In the genomic region with DNA sequence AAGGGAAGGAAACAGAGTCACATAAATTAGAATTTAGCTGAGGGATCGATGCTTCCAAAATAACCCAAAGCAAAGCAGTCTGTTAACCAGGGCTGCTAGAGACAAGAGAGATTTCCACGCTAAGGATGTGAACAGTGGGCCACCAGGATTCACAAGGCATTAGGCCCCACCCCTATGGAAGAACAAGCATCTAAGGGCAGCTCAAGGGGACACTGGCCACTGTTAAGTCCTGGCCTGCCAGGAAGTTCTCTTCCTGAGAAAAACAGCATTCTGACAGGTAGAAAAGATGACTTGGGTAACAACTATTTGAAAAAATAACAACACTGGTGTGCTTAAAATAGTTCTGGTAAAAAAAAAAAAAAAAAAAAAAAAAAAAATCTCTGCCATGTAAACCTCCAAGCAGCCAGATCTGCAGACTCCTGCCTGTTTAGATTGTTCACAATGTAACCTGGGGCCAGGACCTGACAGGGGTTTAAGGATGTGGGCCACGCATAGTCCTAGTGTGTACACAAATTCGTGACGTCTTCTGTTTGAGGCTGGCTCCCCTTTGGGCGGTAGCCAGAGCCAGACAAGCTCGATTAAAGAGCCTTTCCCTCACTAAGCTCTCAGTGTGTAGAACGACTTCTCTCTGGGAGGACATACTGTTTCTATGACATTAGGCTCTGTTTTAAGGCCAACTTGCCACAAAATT, we compare ENCODE assay signal across 21 mouse cellular contexts. TPM values are rescaled to one million over a fixed set of nuclear protein-coding genes. Genes with fewer than 3 reads are reported as not detected.
DNase-seq lines count a peak whose midpoint lies in the region; ATAC-seq and TF ChIP-seq lines count a peak whose summit lies in the region.
"Had no signal": no experiment of that assay in that cellular context is flagged by ENCODE, and none has a peak within 500 bp of the region (broad histone marks: within the 10 kb centered on the region; RNA-seq: fewer than 3 reads in every experiment).

No protein-coding gene starts in this region.

- no peak for TF ChIP-seq RAD21 in CH12.LX (IDR thresholded peaks at IDR 0.05; ENCODE audit: low read depth, low read length)

- H3K27ac ChIP-seq in heart, embryonic 11.5 days (ENCODE audit: low read depth, low read length) = 0 out of 2 replicates have a peak overlapping the region, but pooled peaks have one; percentile 35
- peak overlapping the region; percentile 15; the same call in 1 of the 2 replicates for H3K27ac ChIP-seq in kidney, embryonic 14.5 days (ENCODE audit: low read depth, low read length)
- no peak overlapping the region for H3K27ac ChIP-seq in CH12.LX (ENCODE audit: insufficient read depth, low read depth)
- peak overlapping the region; percentile 58 for H3K27ac ChIP-seq in kidney, postnatal 0 days
- H3K27ac ChIP-seq in hindbrain, embryonic 13.5 days = no peak overlapping the region
- H3K27ac ChIP-seq: embryonic facial prominence, embryonic 10.5 days; forebrain, embryonic 13.5 days; limb, embryonic 13.5 days; liver, embryonic 13.5 days had no signal

- H3K79me2 ChIP-seq in CH12.LX (replicated peaks; ENCODE audit: control insufficient read depth, extremely low read depth, insufficient read depth, poor library complexity, severe bottlenecking) = no peaks in the 10 kb centered on the region

- peaks cover 3% of the 10 kb centered on the region; the same call in 1 of the 2 replicates for H3K4me1 ChIP-seq in heart, embryonic 11.5 days (ENCODE audit: control insufficient read depth, insufficient read depth, low read length)
- H3K4me1 ChIP-seq in kidney, embryonic 14.5 days (ENCODE audit: control insufficient read depth, insufficient read depth, low read length) = peaks cover 4% of the 10 kb centered on the region; the same call in 1 of the 2 replicates
- peaks cover 7 to 29% of the 10 kb centered on the region in 2 experiments for H3K4me1 ChIP-seq in CH12.LX (ENCODE audit: control insufficient read depth in 1 of 2, insufficient read depth in 2 of 2)
- H3K4me1 ChIP-seq in kidney, postnatal 0 days (replicated peaks; ENCODE audit: insufficient read depth, low read length) = no peaks in the 10 kb centered on the region
- H3K4me1 ChIP-seq in hindbrain, embryonic 13.5 days (replicated peaks) = no peaks in the 10 kb centered on the region
- H3K4me1 ChIP-seq: forebrain, embryonic 13.5 days; limb, embryonic 13.5 days had no signal

- H3K36me3 ChIP-seq in heart, embryonic 11.5 days (ENCODE audit: control insufficient read depth, insufficient read depth, low read length) = no peaks in the 10 kb centered on the region
- no peaks in the 10 kb centered on the region for H3K36me3 ChIP-seq in kidney, embryonic 14.5 days (ENCODE audit: control insufficient read depth, insufficient read depth, low read length)
- no peaks in the 10 kb centered on the region for H3K36me3 ChIP-seq in CH12.LX (replicated peaks in 1 of 2; ENCODE audit: control insufficient read depth in 1 of 2, insufficient read depth in 1 of 2, low read length in 1 of 2)
- H3K36me3 ChIP-seq in kidney, postnatal 0 days (ENCODE audit: insufficient read depth, low read length) = no peaks in the 10 kb centered on the region
- H3K36me3 ChIP-seq in hindbrain, embryonic 13.5 days = no peaks in the 10 kb centered on the region
- H3K36me3 ChIP-seq: embryonic facial prominence, embryonic 10.5 days; limb, embryonic 13.5 days; liver, embryonic 13.5 days had no signal

- no peak for DNase-seq in heart, adult 9 months (ENCODE audit: low spot score in 2 of 2)
- DNase-seq in kidney, adult 18-20 months = no peak
- DNase-seq in CH12.LX (ENCODE audit: extremely low read depth) = no peak
- peak; percentile 53 for DNase-seq in kidney, postnatal 0 days (ENCODE audit: low spot score)
- DNase-seq in thymus, postnatal 0 days (ENCODE audit: low spot score) = no peak
- DNase-seq: adrenal gland, adult 2 months; cerebellum, adult 8-10 months; heart, postnatal 4 days; liver, embryonic 13.5 days; lung, embryonic 14.5 days; lung, postnatal 4 days; right cerebral cortex, postnatal 14 days; spleen, adult 18-20 months had no signal

- H3K27me3 ChIP-seq in heart, embryonic 11.5 days (ENCODE audit: control insufficient read depth, insufficient read depth, low read length) = no peaks in the 10 kb centered on the region
- H3K27me3 ChIP-seq in kidney, embryonic 14.5 days (ENCODE audit: control insufficient read depth, insufficient read depth, low read length) = no peaks in the 10 kb centered on the region
- H3K27me3 ChIP-seq in CH12.LX (replicated peaks) = no peaks in the 10 kb centered on the region
- no peaks in the 10 kb centered on the region for H3K27me3 ChIP-seq in kidney, postnatal 0 days (ENCODE audit: insufficient read depth, low read length)
- H3K27me3 ChIP-seq in hindbrain, embryonic 13.5 days = no peaks in the 10 kb centered on the region
- H3K27me3 ChIP-seq: forebrain, embryonic 13.5 days; limb, embryonic 13.5 days; liver, embryonic 13.5 days had no signal

- WGBS in heart, embryonic 11.5 days (ENCODE audit: insufficient replicate concordance) = 56% methylated on average over 8 of the region's 8 CpGs
- WGBS in kidney, embryonic 14.5 days = 49% methylated on average over 8 of the region's 8 CpGs
- 51% methylated on average over 8 of the region's 8 CpGs for WGBS in kidney, postnatal 0 days
- 74% methylated on average over 8 of the region's 8 CpGs for WGBS in hindbrain, embryonic 13.5 days

- dilution Hi-C loops in CH12.LX (cut with MboI; ENCODE audit: extremely low pct_ligation_motif_present, extremely low pct_unique_long_range_greater_than_20kb, low sequenced_read_pairs) = no loop called here

- H3K9me3 ChIP-seq in heart, embryonic 11.5 days (replicated peaks; ENCODE audit: control insufficient read depth, low read length) = no peaks in the 10 kb centered on the region
- H3K9me3 ChIP-seq in kidney, embryonic 14.5 days (ENCODE audit: control insufficient read depth, low read length) = no peaks in the 10 kb centered on the region; the same call in 1 of the 2 replicates
- H3K9me3 ChIP-seq in CH12.LX (replicated peaks; ENCODE audit: low read length) = peaks cover 4% of the 10 kb centered on the region
- no peaks in the 10 kb centered on the region for H3K9me3 ChIP-seq in kidney, postnatal 0 days (replicated peaks; ENCODE audit: low read length)
- H3K9me3 ChIP-seq in hindbrain, embryonic 13.5 days = no peaks in the 10 kb centered on the region
- H3K9me3 ChIP-seq: embryonic facial prominence, embryonic 10.5 days; forebrain, embryonic 13.5 days; limb, embryonic 13.5 days; liver, embryonic 13.5 days had no signal

- H3K9ac ChIP-seq in heart, embryonic 11.5 days (ENCODE audit: low read depth, low read length) = no peak overlapping the region
- H3K9ac ChIP-seq in kidney, embryonic 14.5 days (ENCODE audit: low read depth, low read length) = no peak overlapping the region
- H3K9ac ChIP-seq in CH12.LX (ENCODE audit: insufficient read depth, low read depth) = no peak overlapping the region
- H3K9ac ChIP-seq in kidney, postnatal 0 days (ENCODE audit: low read depth, low read length) = no peak overlapping the region
- H3K9ac ChIP-seq in hindbrain, embryonic 13.5 days = no peak overlapping the region
- H3K9ac ChIP-seq: forebrain, embryonic 13.5 days; limb, embryonic 13.5 days; liver, embryonic 13.5 days; lung, embryonic 14.5 days had no signal

- no peak for ATAC-seq in heart, embryonic 11.5 days (replicated peaks; ENCODE audit: insufficient number of reproducible peaks, low FRiP score, low TSS enrichment)
- ATAC-seq in kidney, embryonic 14.5 days (ENCODE audit: low FRiP score, low TSS enrichment) = no peak
- no peak for ATAC-seq in kidney, postnatal 0 days (replicated peaks; ENCODE audit: low FRiP score, low read depth)
- ATAC-seq in hindbrain, embryonic 13.5 days (ENCODE audit: low FRiP score) = no peak
- ATAC-seq: forebrain, embryonic 13.5 days; hindbrain, embryonic 16.5 days; intestine, embryonic 16.5 days had no signal

- TF ChIP-seq EP300 in CH12.LX (IDR thresholded peaks at IDR 0.05; ENCODE audit: low read length) = no peak

- H3K4me3 ChIP-seq in heart, embryonic 11.5 days (ENCODE audit: low read depth, low read length) = no peak overlapping the region
- H3K4me3 ChIP-seq in kidney, embryonic 14.5 days (ENCODE audit: low read length) = no peak overlapping the region
- no peak overlapping the region for H3K4me3 ChIP-seq in CH12.LX (replicated peaks in 1 of 3; ENCODE audit: low read depth in 2 of 3, low read length in 2 of 3, poor library complexity in 1 of 3)
- H3K4me3 ChIP-seq in kidney, postnatal 0 days (replicated peaks; ENCODE audit: low read depth, low read length) = no peak overlapping the region
- no peak overlapping the region for H3K4me3 ChIP-seq in hindbrain, embryonic 13.5 days
- H3K4me3 ChIP-seq: embryonic facial prominence, embryonic 10.5 days; forebrain, embryonic 13.5 days; limb, embryonic 13.5 days; liver, embryonic 13.5 days had no signal

- no peak overlapping the region for H3K4me2 ChIP-seq in heart, embryonic 11.5 days
- no peak overlapping the region for H3K4me2 ChIP-seq in kidney, embryonic 14.5 days (replicated peaks; ENCODE audit: low read depth, low read length)
- no peak overlapping the region for H3K4me2 ChIP-seq in CH12.LX (ENCODE audit: insufficient read depth, low read depth, poor library complexity, severe bottlenecking)
- H3K4me2 ChIP-seq in kidney, postnatal 0 days (ENCODE audit: low read length) = no peak overlapping the region
- no peak overlapping the region for H3K4me2 ChIP-seq in hindbrain, embryonic 13.5 days
- H3K4me2 ChIP-seq: forebrain, embryonic 13.5 days; limb, embryonic 13.5 days; liver, embryonic 13.5 days; lung, embryonic 14.5 days had no signal

- no peak for TF ChIP-seq POLR2A in CH12.LX (IDR thresholded peaks at IDR 0.05; ENCODE audit: low read depth, low read length)

- no peak for TF ChIP-seq CTCF in CH12.LX (conservative IDR thresholded peaks at IDR 0.05 in 1 of 2, IDR thresholded peaks at IDR 0.05 in 1 of 2; ENCODE audit: low read depth in 2 of 2, low read length in 2 of 2)
- TF ChIP-seq CTCF in kidney, postnatal 0 days (IDR thresholded peaks at IDR 0.05; ENCODE audit: low read depth) = no peak

- in situ Hi-C loops in CH12.LX (cut with MboI; ENCODE audit: low pct_ligation_motif_present, low pct_unique_long_range_greater_than_20kb, low sequenced_read_pairs) = loop anchor here (25.0 kb wide), 1 partner anchor 657 kb away; a partner anchor contains a TSS

TF ChIP-seq in CH12.LX, 34 proteins besides CTCF, POLR2A, EP300 and RAD21 (continues in another document):
- TF ChIP-seq BHLHE40 (IDR thresholded peaks at IDR 0.05; ENCODE audit: low read depth, low read length) (no peak), TCF12 (IDR thresholded peaks at IDR 0.05; ENCODE audit: low read depth, low read length) (no peak), HCFC1 (IDR thresholded peaks at IDR 0.05; ENCODE audit: low read depth, low read length) (no peak)

RNA-seq across cellular contexts. Expression of a gene that starts 35.4 kb away (rescaled TPM):
- 196 and 230 TPM in 2 replicates for polyA plus RNA-seq in heart, embryonic 11.5 days (2014; fragmentation: Nextera tagmentation; extraction: Ambion mirVana)
- polyA plus RNA-seq in kidney, embryonic 14.5 days (2014; fragmentation: Nextera tagmentation; extraction: Ambion mirVana) = 241 and 403 TPM in 2 replicates
- 54.7 and 84.1 TPM in 2 replicates for total RNA-seq in CH12.LX (2012; rRNA removed)
- total RNA-seq in CH12.LX (2014; rRNA removed) = 104 and 122 TPM in 2 replicates
- polyA plus RNA-seq in CH12.LX (2012; ENCODE audit: insufficient read length, low read depth) = 118 and 129 TPM in 2 replicates
- polyA plus RNA-seq in kidney, postnatal 0 days (2015; fragmentation: Nextera tagmentation; extraction: Ambion mirVana) = 265 and 274 TPM in 2 replicates
- 571 and 597 TPM in 2 replicates for polyA plus RNA-seq in hindbrain, embryonic 13.5 days (2015; fragmentation: Nextera tagmentation; extraction: Ambion mirVana)
- polyA plus RNA-seq in thymus, postnatal 0 days (2015; fragmentation: Nextera tagmentation; extraction: Ambion mirVana) = 116 and 122 TPM in 2 replicates

Comparison
In these comparisons a context has a peak if more than half of its experiments do, and no peak if none do; other contexts are left out.
1. H3K27ac ChIP-seq: peak in heart, embryonic 11.5 days (single experiment), kidney, embryonic 14.5 days (single experiment) and kidney, postnatal 0 days (single experiment); none in CH12.LX (single experiment) and hindbrain, embryonic 13.5 days (single experiment).